Mouse (Mus musculus): ENCODE measurements at regions not wholly inside any gene's neighbourhood (a gene's known extent, or its start where the extent isn't known, plus 50 kb on each side); places are given as distances from the start of the nearest gene placed in this dataset.

DNA sequence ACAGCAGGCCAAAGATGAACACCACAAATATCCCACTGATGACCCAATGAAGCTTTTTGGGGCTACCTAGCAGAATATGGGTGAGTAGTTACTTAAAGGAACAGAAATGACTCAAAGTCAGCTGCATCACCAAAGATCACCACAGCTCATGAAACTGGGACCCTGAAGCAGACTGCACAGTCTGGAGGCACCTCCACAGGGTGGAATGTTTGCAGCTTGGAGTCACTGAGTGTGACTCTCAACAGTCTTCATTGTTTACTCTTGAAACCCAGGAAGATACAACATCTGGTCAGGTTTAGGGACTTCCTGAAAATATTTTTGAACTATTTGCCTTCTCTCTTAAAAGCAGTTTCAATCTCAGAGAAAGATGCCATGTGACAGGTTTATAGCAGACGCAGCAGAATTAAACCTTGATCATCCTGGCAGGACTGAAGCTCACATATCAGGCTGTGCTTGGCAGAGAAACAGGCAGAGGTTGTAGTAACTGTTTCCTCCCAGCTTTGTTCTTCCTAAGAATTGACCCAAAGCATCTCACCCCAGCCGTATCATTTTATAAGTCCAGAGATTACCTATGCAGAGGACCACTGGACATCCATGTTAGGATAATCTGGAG is 944.1 kb upstream of the Adgrl4 start:
- Histone ChIP-seq H3K9me3 (no peaks in the 10 kb centered on the region), H3K4me1 (no peaks in the 10 kb centered on the region), H3K27ac (no peak overlapping the region), H3K4me3 (no peak overlapping the region), H3K36me3 (replicated peaks) (no peaks in the 10 kb centered on the region), H3K27me3 (ENCODE audit: poor library complexity, severe bottlenecking) (no peaks in the 10 kb centered on the region)
- WGBS: 85% methylated on average over 2 of the region's 2 CpGs
- DNase-seq (ENCODE audit: extremely low spot score, low spot score): no peak

DNA sequence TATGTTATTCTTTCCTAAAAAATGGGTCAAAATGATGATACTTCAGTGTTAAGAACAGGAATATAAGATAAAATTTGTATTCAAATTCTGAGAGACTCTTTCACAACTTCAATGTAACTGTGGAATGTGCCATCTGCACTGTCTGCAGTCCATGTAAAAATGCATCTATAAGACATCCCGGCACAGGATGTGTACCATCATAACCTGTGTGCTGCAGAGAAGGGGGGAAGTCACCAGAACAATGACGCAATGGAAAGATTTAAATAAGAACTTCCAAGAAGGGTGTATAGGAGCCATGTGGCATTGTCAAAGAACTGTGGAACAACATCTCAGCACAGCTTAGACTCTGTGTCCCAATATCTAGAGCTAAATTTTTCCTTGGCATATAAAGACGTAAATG is 906.7 kb upstream of the Adgrl4 start:
- Histone ChIP-seq H3K9me3 (no peaks in the 10 kb centered on the region), H3K4me1 (no peaks in the 10 kb centered on the region), H3K27ac (no peak overlapping the region), H3K4me3 (no peak overlapping the region), H3K36me3 (replicated peaks) (no peaks in the 10 kb centered on the region), H3K27me3 (ENCODE audit: poor library complexity, severe bottlenecking) (no peaks in the 10 kb centered on the region)
- WGBS: 94% methylated on average over 3 of the region's 3 CpGs
- DNase-seq (ENCODE audit: extremely low spot score, low spot score): no peak

DNA sequence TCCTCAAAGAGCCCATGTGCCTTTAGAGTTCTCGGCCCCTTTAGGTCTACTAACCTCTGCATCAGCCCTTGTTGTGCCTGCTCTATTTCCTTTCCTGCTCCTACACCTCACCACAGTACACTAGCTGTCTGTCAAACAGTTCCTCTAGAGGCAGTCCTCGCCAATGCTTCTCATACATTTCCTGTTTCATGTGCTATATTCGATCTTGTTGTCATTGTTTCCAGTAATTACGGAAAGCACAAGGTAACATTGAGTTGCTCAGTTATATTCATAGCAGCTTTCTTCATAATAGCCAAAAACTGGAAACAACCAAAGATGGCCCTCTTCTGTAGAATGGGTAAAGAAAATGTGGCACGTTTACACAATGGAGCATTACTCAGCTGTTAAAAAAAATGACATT is 894.6 kb upstream of the Adgrl4 start:
- no peak overlapping the region for H3K27ac ChIP-seq
- no peak overlapping the region for H3K4me3 ChIP-seq
- H3K36me3 ChIP-seq (replicated peaks): no peaks in the 10 kb centered on the region
- H3K27me3 ChIP-seq (ENCODE audit: poor library complexity, severe bottlenecking): no peaks in the 10 kb centered on the region
- no peaks in the 10 kb centered on the region for H3K9me3 ChIP-seq
- 89% methylated on average over 5 of the region's 5 CpGs for WGBS
- H3K4me1 ChIP-seq: no peaks in the 10 kb centered on the region
- no peak for DNase-seq (ENCODE audit: extremely low spot score, low spot score)

DNA sequence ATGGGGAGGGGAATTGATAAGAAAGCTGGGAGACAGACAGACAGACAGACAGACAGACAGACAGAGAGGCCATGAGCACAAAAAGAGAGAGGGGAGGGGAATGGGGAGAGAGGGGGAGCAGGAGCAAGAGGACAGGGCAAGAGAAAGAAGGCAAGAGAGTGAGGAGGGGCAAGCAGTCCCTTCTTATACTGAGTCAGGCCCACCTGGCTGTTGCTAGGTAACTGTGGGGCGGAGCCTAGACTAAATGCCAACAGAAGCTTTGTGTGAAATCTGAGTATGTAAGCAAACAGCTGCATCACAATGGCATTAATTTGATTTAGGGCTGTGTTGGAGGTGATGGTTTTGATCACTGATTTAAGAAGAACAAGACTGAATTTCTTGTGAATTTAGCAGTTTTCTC is 849.2 kb upstream of the Adgrl4 start:
- Histone ChIP-seq H3K4me1 (peaks cover 6% of the 10 kb centered on the region), H3K36me3 (replicated peaks) (no peaks in the 10 kb centered on the region), H3K9me3 (no peaks in the 10 kb centered on the region), H3K4me3 (no peak overlapping the region), H3K27me3 (ENCODE audit: poor library complexity, severe bottlenecking) (no peaks in the 10 kb centered on the region), H3K27ac (no peak overlapping the region)
- peak; percentile 15 for DNase-seq (ENCODE audit: extremely low spot score, low spot score)
- 64% methylated on average over 1 of the region's 1 CpGs for WGBS

DNA sequence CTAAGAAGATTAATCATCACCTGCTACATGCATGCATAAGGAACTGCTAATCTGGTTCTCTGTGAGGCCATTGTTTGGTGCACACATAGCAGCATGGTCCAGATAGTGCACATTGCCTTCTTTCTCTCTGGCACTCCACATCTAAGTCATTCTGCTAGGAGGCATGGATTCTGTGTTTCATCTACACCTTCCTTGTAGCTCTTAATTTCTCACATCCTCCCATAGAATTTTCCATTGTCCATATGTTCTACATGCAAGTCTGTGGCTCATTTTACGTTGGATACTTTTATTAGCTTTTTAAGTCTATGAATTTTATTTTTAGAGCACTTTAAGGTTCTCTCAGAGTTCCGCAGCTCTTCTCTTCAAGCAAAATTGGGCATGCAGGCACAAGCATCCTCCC is 846.7 kb upstream of the Adgrl4 start:
- H3K4me3 ChIP-seq: no peak overlapping the region
- DNase-seq (ENCODE audit: extremely low spot score, low spot score): no peak
- H3K36me3 ChIP-seq (replicated peaks): no peaks in the 10 kb centered on the region
- H3K9me3 ChIP-seq: no peaks in the 10 kb centered on the region
- WGBS: 90% methylated on average over 2 of the region's 2 CpGs
- H3K27ac ChIP-seq: no peak overlapping the region
- peaks cover 6% of the 10 kb centered on the region for H3K4me1 ChIP-seq
- H3K27me3 ChIP-seq (ENCODE audit: poor library complexity, severe bottlenecking): no peaks in the 10 kb centered on the region

DNA sequence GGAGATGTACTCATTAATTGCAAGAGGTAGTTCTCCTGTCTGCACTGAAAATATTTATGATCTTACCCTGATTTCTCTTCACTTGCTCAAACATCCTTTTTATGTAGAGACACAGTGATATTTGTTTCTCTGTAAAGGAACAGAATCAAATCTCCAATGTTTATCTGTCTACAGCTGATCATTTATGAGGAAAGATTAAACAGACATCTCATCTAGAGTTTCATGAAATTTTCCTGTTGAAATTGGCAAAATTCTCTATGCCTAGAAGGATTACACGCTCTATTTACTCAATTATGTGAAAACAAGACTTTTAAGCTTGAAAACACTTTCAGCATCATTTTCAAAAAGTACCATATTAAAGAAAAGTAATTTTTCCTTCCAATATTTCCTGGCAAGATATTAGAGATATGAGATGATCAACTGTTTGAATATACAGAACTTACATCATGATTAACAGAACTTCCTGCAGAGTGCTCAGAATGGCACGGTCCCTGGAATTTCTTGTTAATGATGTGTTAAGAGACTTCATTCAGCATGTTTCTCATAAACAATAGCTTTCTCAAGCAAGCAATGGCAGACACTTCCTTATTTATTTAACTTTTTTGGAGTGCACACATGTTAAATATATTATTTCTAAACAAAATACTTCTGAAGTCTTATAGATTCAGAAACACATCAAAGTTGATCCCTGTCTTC is 834.1 kb upstream of the Adgrl4 start:
- no peak for DNase-seq (ENCODE audit: extremely low spot score, low spot score)
- no peaks in the 10 kb centered on the region for H3K36me3 ChIP-seq (replicated peaks)
- H3K9me3 ChIP-seq: no peaks in the 10 kb centered on the region
- H3K27ac ChIP-seq: no peak overlapping the region
- WGBS: 90% methylated on average over 2 of the region's 2 CpGs
- no peaks in the 10 kb centered on the region for H3K27me3 ChIP-seq (ENCODE audit: poor library complexity, severe bottlenecking)
- H3K4me1 ChIP-seq: no peaks in the 10 kb centered on the region
- no peak overlapping the region for H3K4me3 ChIP-seq

DNA sequence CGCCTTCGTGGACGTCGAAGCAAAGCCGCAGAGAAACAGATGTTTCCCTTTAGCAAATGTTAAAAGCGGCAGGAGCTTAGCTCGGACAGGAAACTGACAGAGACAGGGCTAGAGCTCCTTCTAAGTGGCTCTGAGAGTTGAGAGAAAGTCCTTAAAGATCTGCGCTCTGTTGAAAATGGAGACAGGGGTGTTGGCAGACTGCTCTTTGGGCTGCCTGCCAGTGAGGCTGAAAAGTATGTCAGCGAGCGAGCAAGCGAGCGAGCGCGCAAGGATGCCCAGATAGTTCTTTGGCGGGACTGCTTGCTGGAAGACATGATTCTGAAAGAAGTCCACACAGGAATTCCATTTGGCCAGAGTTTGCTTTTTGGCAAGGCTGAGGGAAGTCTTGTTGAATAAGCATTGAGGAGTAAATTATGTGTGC is 827.0 kb upstream of the Adgrl4 start:
- DNase-seq (ENCODE audit: extremely low spot score, low spot score): no peak
- no peaks in the 10 kb centered on the region for H3K27me3 ChIP-seq (ENCODE audit: poor library complexity, severe bottlenecking)
- H3K4me3 ChIP-seq: no peak overlapping the region
- H3K9me3 ChIP-seq: no peaks in the 10 kb centered on the region
- H3K4me1 ChIP-seq: no peaks in the 10 kb centered on the region
- no peaks in the 10 kb centered on the region for H3K36me3 ChIP-seq (replicated peaks)
- H3K27ac ChIP-seq: no peak overlapping the region
- WGBS: 87% methylated on average over 15 of the region's 15 CpGs

DNA sequence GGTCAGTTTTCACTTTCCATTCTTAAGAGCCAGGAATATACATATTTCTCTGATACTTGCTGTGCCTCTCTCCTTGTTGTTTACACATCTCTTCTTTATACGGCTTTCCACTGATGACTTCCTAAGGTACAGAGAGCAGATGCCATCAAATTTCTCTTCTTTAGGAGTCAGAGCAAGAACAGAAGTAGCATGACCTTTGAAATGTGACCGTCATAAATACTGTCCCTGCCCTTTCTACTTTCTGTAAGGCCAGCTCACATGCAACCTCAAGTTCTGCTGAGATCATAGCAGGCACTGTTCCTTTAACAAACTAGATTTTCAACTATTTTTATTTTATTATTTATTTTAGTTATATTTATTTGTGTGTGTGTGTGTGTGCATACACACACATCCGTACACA is 800.1 kb upstream of the Adgrl4 start:
- 95% methylated on average over 3 of the region's 3 CpGs for WGBS
- Histone ChIP-seq H3K9me3 (no peaks in the 10 kb centered on the region), H3K27ac (no peak overlapping the region), H3K36me3 (replicated peaks) (no peaks in the 10 kb centered on the region), H3K4me3 (no peak overlapping the region), H3K27me3 (ENCODE audit: poor library complexity, severe bottlenecking) (no peaks in the 10 kb centered on the region), H3K4me1 (no peaks in the 10 kb centered on the region)
- DNase-seq (ENCODE audit: extremely low spot score, low spot score): no peak

DNA sequence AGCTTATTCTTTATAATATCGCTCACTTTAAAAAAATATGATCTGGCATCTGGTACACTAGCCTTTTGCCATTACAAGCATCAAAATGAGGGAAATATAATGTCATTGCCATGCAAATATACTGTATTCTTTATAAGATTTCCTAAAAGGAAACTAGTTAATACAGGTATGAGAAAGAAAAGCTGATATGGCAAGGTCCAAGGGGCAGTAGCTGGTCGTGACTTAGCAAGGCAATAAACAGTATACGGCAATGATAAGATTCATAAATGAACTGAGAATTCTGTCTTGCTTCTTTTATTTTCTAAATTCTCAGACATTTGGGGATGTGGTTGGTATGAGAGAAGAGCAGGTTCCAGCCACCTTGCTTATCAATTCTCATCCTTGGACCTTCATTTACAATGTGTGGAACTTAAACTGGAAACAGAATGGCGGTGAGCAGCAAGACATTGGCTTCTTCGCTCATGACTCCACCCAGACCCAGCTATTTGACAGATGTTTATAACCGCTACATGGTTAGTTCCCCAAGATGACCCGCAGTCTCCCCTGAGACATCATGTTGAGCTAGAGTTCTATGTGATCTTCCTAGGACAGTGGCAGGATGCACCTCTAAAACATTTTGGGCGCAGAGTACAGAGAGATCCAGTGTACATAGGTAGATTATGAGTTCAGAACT is 797.5 kb upstream of the Adgrl4 start:
- Histone ChIP-seq H3K36me3 (replicated peaks) (no peaks in the 10 kb centered on the region), H3K27me3 (ENCODE audit: poor library complexity, severe bottlenecking) (no peaks in the 10 kb centered on the region), H3K4me1 (no peaks in the 10 kb centered on the region), H3K4me3 (no peak overlapping the region), H3K9me3 (no peaks in the 10 kb centered on the region), H3K27ac (no peak overlapping the region)
- no peak for DNase-seq (ENCODE audit: extremely low spot score, low spot score)
- WGBS: 95% methylated on average over 8 of the region's 8 CpGs

DNA sequence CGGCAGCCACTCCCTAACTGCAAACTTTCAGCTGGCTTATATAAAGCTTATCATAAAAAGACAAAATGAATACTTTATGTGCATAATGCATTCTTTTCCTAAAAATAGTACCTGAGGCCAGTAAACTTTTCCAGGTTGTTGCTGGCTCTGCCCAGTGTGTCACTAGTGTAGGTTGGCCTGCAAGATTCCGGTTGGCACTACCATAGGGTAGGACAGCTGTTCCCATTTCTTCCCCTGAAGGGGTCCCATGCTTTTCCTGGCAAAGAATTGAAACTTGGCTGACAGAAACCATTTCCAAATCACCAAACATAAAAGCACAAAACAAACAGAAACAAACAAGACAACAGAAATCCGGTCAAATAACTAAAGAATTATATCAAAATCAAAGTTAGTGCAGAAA is 789.6 kb upstream of the Adgrl4 start:
- H3K4me1 ChIP-seq: peaks cover 5% of the 10 kb centered on the region
- no peak for DNase-seq (ENCODE audit: extremely low spot score, low spot score)
- no peak overlapping the region for H3K4me3 ChIP-seq
- no peak overlapping the region for H3K27ac ChIP-seq
- H3K27me3 ChIP-seq (ENCODE audit: poor library complexity, severe bottlenecking): no peaks in the 10 kb centered on the region
- WGBS: 90% methylated on average over 3 of the region's 3 CpGs
- H3K9me3 ChIP-seq: no peaks in the 10 kb centered on the region
- H3K36me3 ChIP-seq (replicated peaks): no peaks in the 10 kb centered on the region

DNA sequence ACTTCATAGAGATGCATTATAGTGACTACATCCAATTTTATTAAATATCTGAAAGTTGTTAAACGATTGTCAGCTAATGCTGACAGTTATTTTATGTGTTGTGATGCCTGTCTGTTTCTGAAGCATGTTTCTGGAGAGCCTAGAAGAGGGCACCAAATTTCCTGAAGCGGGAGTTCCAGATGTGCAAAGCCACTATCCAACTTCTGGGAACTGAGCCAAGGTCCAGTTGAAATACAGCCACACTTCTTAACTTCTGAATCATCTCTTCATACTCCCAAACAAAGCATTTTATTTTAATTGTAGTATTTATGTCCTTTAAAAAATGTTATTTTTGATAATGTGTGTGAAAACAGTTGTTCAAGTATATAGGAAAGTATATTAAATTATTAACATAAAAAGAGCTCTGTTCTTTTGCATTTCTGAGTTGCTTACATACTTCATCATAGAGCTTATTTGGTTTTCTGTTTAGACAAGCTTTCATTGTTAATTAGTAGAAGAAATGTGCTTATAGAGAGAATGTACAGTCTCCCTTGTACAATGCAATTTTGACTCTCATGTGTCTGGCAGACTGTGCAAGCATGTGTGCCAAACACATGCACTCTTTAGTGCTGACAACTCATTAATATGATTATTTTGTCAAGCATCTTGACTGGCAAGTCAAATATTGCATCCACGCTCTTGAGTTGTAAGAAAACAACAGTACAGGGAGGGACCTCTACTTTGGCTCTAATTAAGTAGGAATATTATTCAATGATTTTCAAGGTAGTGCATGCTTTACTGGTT is 787.7 kb upstream of the Adgrl4 start:
- Histone ChIP-seq H3K27ac (no peak overlapping the region), H3K4me1 (peaks cover 5% of the 10 kb centered on the region), H3K9me3 (no peaks in the 10 kb centered on the region), H3K36me3 (replicated peaks) (no peaks in the 10 kb centered on the region), H3K27me3 (ENCODE audit: poor library complexity, severe bottlenecking) (no peaks in the 10 kb centered on the region), H3K4me3 (no peak overlapping the region)
- WGBS: 87% methylated on average over 3 of the region's 3 CpGs
- no peak for DNase-seq (ENCODE audit: extremely low spot score, low spot score)

DNA sequence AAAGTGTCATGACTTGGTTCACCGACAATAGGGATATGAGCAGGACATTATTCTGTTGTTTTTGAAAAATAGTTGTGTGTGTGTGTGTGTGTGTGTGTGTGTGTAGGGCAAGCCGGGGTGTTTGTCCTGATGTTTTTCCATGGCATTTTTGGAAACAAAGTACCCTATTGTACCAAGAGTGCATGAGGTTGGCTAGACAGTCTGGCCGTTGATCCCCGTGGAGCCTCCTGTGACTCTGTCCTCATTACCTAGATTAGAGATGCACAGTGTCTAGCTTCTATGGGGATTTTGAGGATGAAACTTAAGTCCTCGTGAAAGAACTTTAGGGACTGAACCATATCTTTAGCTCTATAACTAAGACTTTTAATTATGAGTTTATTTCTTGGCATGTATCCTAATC is 741.9 kb upstream of the Adgrl4 start:
- 75% methylated on average over 5 of the region's 5 CpGs for WGBS
- H3K4me1 ChIP-seq: no peaks in the 10 kb centered on the region
- no peaks in the 10 kb centered on the region for H3K9me3 ChIP-seq
- H3K27ac ChIP-seq: no peak overlapping the region
- no peaks in the 10 kb centered on the region for H3K36me3 ChIP-seq (replicated peaks)
- H3K27me3 ChIP-seq (ENCODE audit: poor library complexity, severe bottlenecking): no peaks in the 10 kb centered on the region
- no peak overlapping the region for H3K4me3 ChIP-seq
- DNase-seq (ENCODE audit: extremely low spot score, low spot score): no peak

DNA sequence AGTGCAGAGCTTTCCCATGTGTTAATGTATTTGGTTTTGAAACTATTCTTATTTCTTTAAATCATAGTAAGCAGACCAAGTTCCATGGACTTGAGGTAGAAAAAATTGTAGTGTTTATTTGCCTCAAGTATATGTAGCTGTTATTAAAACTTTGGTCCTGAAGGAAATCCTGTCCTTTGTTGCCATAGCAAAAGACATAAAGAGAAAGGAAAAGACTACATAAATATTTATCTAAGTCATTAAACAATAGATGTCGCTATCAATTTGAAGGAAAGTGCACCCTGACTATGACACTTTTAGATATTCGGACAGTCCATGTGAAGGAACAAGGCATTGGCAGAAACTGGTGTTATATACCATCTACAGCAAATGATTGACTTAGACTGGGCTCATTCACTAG is 737.7 kb upstream of the Adgrl4 start:
- DNase-seq (ENCODE audit: extremely low spot score, low spot score): no peak
- Histone ChIP-seq H3K4me1 (no peaks in the 10 kb centered on the region), H3K27me3 (ENCODE audit: poor library complexity, severe bottlenecking) (no peaks in the 10 kb centered on the region), H3K36me3 (replicated peaks) (no peaks in the 10 kb centered on the region), H3K9me3 (no peaks in the 10 kb centered on the region), H3K4me3 (no peak overlapping the region), H3K27ac (no peak overlapping the region)
- WGBS: 82% methylated on average over 2 of the region's 2 CpGs

Measured in forebrain, embryonic 10.5 days (tissue).